Comparison of ENCODE assay signal across 8 mouse cellular contexts in genomic region chr11:106065073-106065922, GRCm38 (mm10). TPM values are rescaled to one million over a fixed set of nuclear protein-coding genes. Genes with fewer than 3 reads are reported as not detected.
DNase-seq lines count a peak whose midpoint lies in the region; ATAC-seq and TF ChIP-seq lines count a peak whose summit lies in the region.

No protein-coding gene starts in this region.

- TF ChIP-seq EP300 in heart, adult 2 months (IDR thresholded peaks at IDR 0.05; ENCODE audit: insufficient read depth, low read depth, low read length) = no peak

- no peak for DNase-seq in heart, adult 2 months
- DNase-seq in heart, adult 18-20 months = no peak
- DNase-seq in yolk sac, embryonic 10.5 days (ENCODE audit: low spot score) = no peak
- no peak for DNase-seq in retina, postnatal 1 day
- DNase-seq in Muller cell, postnatal 12 days (ENCODE audit: inconsistent ontology term) = no peak

- no peak for TF ChIP-seq POLR2A in heart, adult 2 months (IDR thresholded peaks at IDR 0.05; ENCODE audit: insufficient read depth, low read depth, low read length)

- H3K27me3 ChIP-seq in heart, adult 2 months (ENCODE audit: control insufficient read depth, insufficient read depth, low read length) = no peaks in the 10 kb centered on the region
- H3K27me3 ChIP-seq in E14TG2a.4 (ENCODE audit: insufficient read depth, low read length) = peaks cover 2% of the 10 kb centered on the region

- H3K27ac ChIP-seq in heart, adult 2 months = peak overlapping the region; percentile 59; the same call in 1 of the 2 replicates

- intact Hi-C loops in heart, adult 2 months (cut with DNase I) = no loop called here

- no peaks in the 10 kb centered on the region for H3K36me3 ChIP-seq in heart, adult 2 months (ENCODE audit: control insufficient read depth, insufficient read depth, low read length)
- H3K36me3 ChIP-seq in E14TG2a.4 (ENCODE audit: insufficient read depth, low read length) = peaks cover 7% of the 10 kb centered on the region; the same call in 1 of the 2 replicates

- H3K4me1 ChIP-seq in heart, adult 2 months (ENCODE audit: control insufficient read depth, insufficient read depth, low read length) = peaks cover 4% of the 10 kb centered on the region
- peaks cover 16% of the 10 kb centered on the region for H3K4me1 ChIP-seq in E14TG2a.4 (replicated peaks; ENCODE audit: low read depth, low read length)

- TF ChIP-seq CTCF in heart, adult 2 months (IDR thresholded peaks at IDR 0.05) = no peak
- no peak for TF ChIP-seq CTCF in E14TG2a.4 (conservative IDR thresholded peaks at IDR 0.05; ENCODE audit: low read length)

- ATAC-seq in granulocyte monocyte progenitor cell, adult 5-6 weeks (replicated peaks; ENCODE audit: poor library complexity, severe bottlenecking) = 0 out of 2 replicates have a peak, but pooled peaks have one; percentile 10
- ATAC-seq in megakaryocyte, adult 5-6 weeks (ENCODE audit: poor library complexity, severe bottlenecking) = peak; percentile 33

- H3K9ac ChIP-seq in heart, adult 2 months (ENCODE audit: low read depth, low read length) = no peak overlapping the region

- 34% methylated on average over 18 of the region's 18 CpGs for WGBS in heart, adult 2 months

- peak overlapping the region; percentile 95 for H3K4me3 ChIP-seq in heart, adult 2 months
- peak overlapping the region; percentile 100 for H3K4me3 ChIP-seq in E14TG2a.4 (replicated peaks; ENCODE audit: low read length)

- no peaks in the 10 kb centered on the region for H3K79me2 ChIP-seq in heart, adult 2 months (replicated peaks; ENCODE audit: control insufficient read depth, insufficient read depth, low read length)

- no peaks in the 10 kb centered on the region for H3K9me3 ChIP-seq in E14TG2a.4 (ENCODE audit: low read length)

RNA-seq across cellular contexts. Expression of gene Taco1, which starts 0.6 kb away (rescaled TPM):
- total RNA-seq in heart, adult 2 months (2021) = 10 to 100 TPM; 56.4 to 59.6 TPM
- polyA plus RNA-seq in heart, adult 2 months (2012; rRNA removed) = 32.8 and 45.3 TPM in 2 replicates
- total RNA-seq in heart, adult 18-20 months (2021) = 10 to 100 TPM; 65.6 to 68.9 TPM
- total RNA-seq in granulocyte monocyte progenitor cell, adult 5-6 weeks (2014; fragmentation: Nextera tagmentation) = 6.9 and 8.9 TPM in 2 replicates
- 11.1 and 19.2 TPM in 2 replicates for total RNA-seq in granulocyte monocyte progenitor cell, adult 5-6 weeks (2017)
- 2.9 and 4.2 TPM in 2 replicates for total RNA-seq in megakaryocyte, adult 5-6 weeks (2015)
- total RNA-seq in megakaryocyte, adult 5-6 weeks (2017) = 9.3 and 10.2 TPM in 2 replicates

RNA-seq across cellular contexts. Expression of gene Map3k3, which starts 19.1 kb away (rescaled TPM):
- 10 to 100 TPM; 36.0 to 38.9 TPM for total RNA-seq in heart, adult 2 months (2021)
- polyA plus RNA-seq in heart, adult 2 months (2012; rRNA removed) = 25.1 and 39.8 TPM in 2 replicates
- 10 to 100 TPM; 35.0 to 37.3 TPM for total RNA-seq in heart, adult 18-20 months (2021)
- 30.4 and 32.1 TPM in 2 replicates for total RNA-seq in granulocyte monocyte progenitor cell, adult 5-6 weeks (2014; fragmentation: Nextera tagmentation)
- 29.1 and 29.2 TPM in 2 replicates for total RNA-seq in granulocyte monocyte progenitor cell, adult 5-6 weeks (2017)
- total RNA-seq in megakaryocyte, adult 5-6 weeks (2015) = 45.0 and 50.4 TPM in 2 replicates
- total RNA-seq in megakaryocyte, adult 5-6 weeks (2017) = 67.4 and 81.8 TPM in 2 replicates

RNA-seq across cellular contexts. Expression of gene Dcaf7, which starts 28.6 kb away (rescaled TPM):
- total RNA-seq in heart, adult 2 months (2021) = 10 to 100 TPM; 36.5 to 39.2 TPM
- 28.9 and 48.7 TPM in 2 replicates for polyA plus RNA-seq in heart, adult 2 months (2012; rRNA removed)
- total RNA-seq in heart, adult 18-20 months (2021) = 10 to 100 TPM; 40.0 to 41.6 TPM
- total RNA-seq in granulocyte monocyte progenitor cell, adult 5-6 weeks (2014; fragmentation: Nextera tagmentation) = 54.6 and 55.2 TPM in 2 replicates
- total RNA-seq in granulocyte monocyte progenitor cell, adult 5-6 weeks (2017) = 49.8 and 49.9 TPM in 2 replicates
- 40.4 and 42.5 TPM in 2 replicates for total RNA-seq in megakaryocyte, adult 5-6 weeks (2015)
- 45.6 and 49.4 TPM in 2 replicates for total RNA-seq in megakaryocyte, adult 5-6 weeks (2017)

RNA-seq across cellular contexts. Expression of gene Kcnh6, which starts 57.4 kb away (rescaled TPM):
- not detected for total RNA-seq in heart, adult 2 months (2021)
- 0.26 and 0.39 TPM in 2 replicates for polyA plus RNA-seq in heart, adult 2 months (2012; rRNA removed)
- under 1 TPM in 1 of 2 experiments, not detected in 1; 0.15 TPM for total RNA-seq in heart, adult 18-20 months (2021)
- total RNA-seq in granulocyte monocyte progenitor cell, adult 5-6 weeks (2014; fragmentation: Nextera tagmentation) = 0.21 TPM in 1 of 2 replicates, not detected in the other
- total RNA-seq in granulocyte monocyte progenitor cell, adult 5-6 weeks (2017) = not detected in 2 replicates
- total RNA-seq in megakaryocyte, adult 5-6 weeks (2015) = 0.07 TPM in 1 of 2 replicates, not detected in the other
- not detected in 2 replicates for total RNA-seq in megakaryocyte, adult 5-6 weeks (2017)
